8 mouse cellular contexts compared by ENCODE assay signal in genomic region chr12:83487476-83487991, GRCm38 (mm10). TPM values are rescaled to one million over a fixed set of nuclear protein-coding genes. Genes with fewer than 3 reads are reported as not detected.
DNase-seq lines count a peak whose midpoint lies in the region; ATAC-seq and TF ChIP-seq lines count a peak whose summit lies in the region.

Dpf3 (minus strand) TSS chr12:83487716.

- 0 out of 2 replicates have a peak, but pooled peaks have one; percentile 33 for TF ChIP-seq POLR2A in cortical plate, adult 2 months (IDR thresholded peaks at IDR 0.05; ENCODE audit: extremely low read depth, insufficient read depth, low read length)

- H3K4me3 ChIP-seq in cortical plate, adult 2 months (ENCODE audit: insufficient read depth, low read length) = peak within 1 kb of the TSS; percentile 56

- peaks cover 1% of the 10 kb centered on the region for H3K4me1 ChIP-seq in cortical plate, adult 2 months (ENCODE audit: control insufficient read depth, insufficient read depth, low read length)

- peak; percentile 90 for ATAC-seq in activated CD4-positive, CD25-positive, alpha-beta regulatory T cell, adult 4 months
- ATAC-seq in megakaryocyte progenitor cell, adult 5-6 weeks (replicated peaks; ENCODE audit: poor library complexity) = peak; percentile 92

- peak within 1 kb of the TSS; percentile 28; the same call in 1 of the 2 replicates for H3K27ac ChIP-seq in cortical plate, adult 2 months (ENCODE audit: insufficient read depth, low read length)

- TF ChIP-seq CTCF in cortical plate, adult 2 months (IDR thresholded peaks at IDR 0.05; ENCODE audit: extremely low read depth, insufficient read depth, low read length) = no peak

- peak; percentile 99 to 100 for DNase-seq in gastrocnemius, adult 8-10 months (ENCODE audit: low spot score in 2 of 2)
- DNase-seq in induced T-regulatory cell, adult 2 months (ENCODE audit: low read depth) = peak; percentile 90
- DNase-seq in left cerebral cortex, adult 9 months (ENCODE audit: low spot score in 2 of 2) = peak; percentile 83 to 96
- DNase-seq in right cerebral cortex, postnatal 14 days = peak; percentile 94
- peak; percentile 98 to 99 for DNase-seq in urinary bladder, postnatal 36 days (ENCODE audit: low spot score in 2 of 2)

RNA-seq across cellular contexts. Expression of gene Dpf3, which starts in this region (rescaled TPM):
- 1 to 10 TPM in 1 of 2 experiments, under 1 TPM in 1; 0.76 to 1.0 TPM for polyA plus RNA-seq in activated CD4-positive, CD25-positive, alpha-beta regulatory T cell, adult 4 months (2017; shearing (Covaris generic))
- 3.8 and 5.8 TPM in 2 replicates for polyA plus RNA-seq in cortical plate, adult 2 months (2012; rRNA removed)
- 10 to 100 TPM; 16.1 to 21.9 (median 20.1) TPM for total RNA-seq in gastrocnemius, adult 8-10 months (2022)
- 2.8 TPM in 1 of 2 replicates, not detected in the other for total RNA-seq in megakaryocyte progenitor cell, adult 5-6 weeks (2015)
- 2.1 TPM in 2 replicates for total RNA-seq in megakaryocyte progenitor cell, adult 5-6 weeks (2017)

Comparison
In these comparisons a context has a peak if more than half of its experiments do, and no peak if none do; other contexts are left out.
1. Peak in every context shown above with its lines: DNase-seq, ATAC-seq, H3K4me3 ChIP-seq and H3K27ac ChIP-seq.
2. RNA of gene Dpf3 (total RNA-seq): 16.1 to 21.9 TPM in gastrocnemius, adult 8-10 months; 2.1 to 2.8 TPM in megakaryocyte progenitor cell, adult 5-6 weeks; every median in the first group is over 4 times any median in the second.